Mouse (Mus musculus) induced T-regulatory cell, adult 2 months (primary cell): ENCODE measurements at regions not wholly inside any gene's neighbourhood (a gene's known extent, or its start where the extent isn't known, plus 50 kb on each side); places are given as distances from the start of the nearest gene placed in this dataset.

ENCODE experiments used
- DNase-seq: peaks from one replicate; pipeline ENCODE4 v3.0.0-alpha.2; 2012; ENCODE audit warnings: low read depth

GRCm38 (mm10) chr14:98533600-98533999 lies 364.0 kb upstream of the Dach1 start:
- no peak for DNase-seq

DNA sequence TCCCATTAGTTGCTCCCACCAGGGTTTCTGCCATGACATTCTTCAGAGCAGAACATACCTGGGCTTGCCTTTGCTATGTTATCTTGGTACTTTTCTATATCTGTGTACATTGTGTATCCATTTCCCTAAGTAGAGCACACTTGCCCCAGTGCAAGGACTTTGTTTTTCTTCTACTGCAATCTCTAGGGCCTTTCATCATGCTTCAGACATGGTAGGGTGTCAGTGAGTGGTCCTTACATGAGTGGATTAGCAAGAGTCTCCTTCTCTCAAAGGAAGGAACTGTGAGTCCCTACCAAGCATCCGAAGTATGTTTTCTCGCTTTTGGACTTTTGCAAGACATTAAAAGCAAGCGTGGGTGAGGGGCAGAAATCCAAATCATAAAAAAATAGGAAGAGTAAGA lies 351.4 kb upstream of the Dach1 start:
- DNase-seq, result no peak

GRCm38 (mm10) chr14:98505321-98505720 lies 335.8 kb upstream of the Dach1 start:
- no peak for DNase-seq

DNA sequence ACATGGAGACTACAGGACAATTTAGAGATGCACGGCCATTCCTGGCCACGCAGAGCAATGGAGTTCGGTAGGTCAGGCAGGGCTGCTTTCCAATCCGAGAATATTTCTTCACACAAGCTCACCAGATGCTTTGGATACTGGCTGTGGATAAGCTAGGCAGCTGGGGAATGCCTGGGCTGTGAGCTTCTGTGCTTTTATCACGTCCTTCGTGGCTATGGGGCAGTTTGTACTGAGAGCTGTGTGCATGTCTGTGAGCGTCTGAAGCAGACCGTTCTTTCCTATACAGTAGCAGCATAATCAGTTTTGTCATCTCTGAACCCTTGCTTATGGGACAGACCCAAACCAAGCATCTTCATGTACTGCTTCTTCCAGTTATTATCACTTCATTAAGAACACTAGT lies 307.9 kb upstream of the Dach1 start:
- no peak for DNase-seq

DNA sequence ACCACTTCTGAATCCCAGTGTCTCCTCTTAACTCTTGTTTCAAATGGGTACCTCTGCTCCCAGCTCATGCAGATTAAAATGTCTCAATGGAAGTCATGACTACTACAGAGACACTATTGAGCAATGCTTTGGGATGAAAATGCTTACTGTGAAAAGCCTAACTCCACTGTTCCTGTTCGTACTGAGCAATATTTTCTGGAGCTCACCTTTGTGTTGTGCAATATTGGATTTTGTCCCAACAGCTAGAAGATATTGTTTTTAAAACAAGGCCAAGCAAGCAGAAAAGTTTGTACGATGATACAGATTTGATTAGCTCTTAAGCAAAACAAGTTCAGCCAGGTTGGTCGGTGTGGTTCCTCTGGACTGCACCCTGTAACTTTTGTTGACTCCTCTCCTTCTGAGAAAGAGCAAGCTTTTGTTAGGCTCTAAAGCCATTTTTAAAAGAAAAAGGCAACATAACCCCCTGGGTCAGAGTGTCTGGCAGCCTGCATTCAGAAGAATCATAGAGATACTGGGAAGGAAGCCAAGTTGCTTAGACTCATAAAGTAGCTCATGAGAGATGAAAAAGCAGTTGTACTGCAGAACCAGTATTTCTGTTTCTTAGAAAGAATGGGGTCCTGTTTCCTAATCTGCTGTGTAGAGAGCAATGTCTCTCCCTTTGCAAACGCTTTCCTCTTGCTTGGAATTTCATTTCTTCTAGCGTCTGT lies 302.4 kb upstream of the Dach1 start:
- DNase-seq, result no peak

DNA sequence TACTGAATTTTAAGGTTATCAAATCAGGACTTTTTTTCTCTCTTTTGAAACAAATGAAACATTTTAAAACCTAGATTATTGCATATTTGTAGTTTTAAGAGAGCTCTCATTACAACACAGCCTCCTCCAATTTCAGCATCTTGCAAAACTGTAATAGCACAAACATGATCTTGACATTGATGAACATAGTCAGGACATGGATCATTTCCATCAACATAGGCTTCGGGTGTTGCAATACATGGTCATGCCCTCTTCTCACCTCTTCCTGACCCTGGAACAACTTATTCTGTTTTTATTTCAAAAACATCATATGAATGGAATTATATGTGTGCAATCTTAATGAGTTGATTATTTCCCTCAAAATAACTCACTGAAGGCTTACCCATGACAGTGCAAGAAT lies 284.9 kb upstream of the Dach1 start:
- DNase-seq, result no peak

GRCm38 (mm10) chr14:98452191-98452590 lies 282.6 kb upstream of the Dach1 start:
- DNase-seq, result no peak

GRCm38 (mm10) chr14:98449568-98449967 lies 280.0 kb upstream of the Dach1 start:
- no peak for DNase-seq

DNA sequence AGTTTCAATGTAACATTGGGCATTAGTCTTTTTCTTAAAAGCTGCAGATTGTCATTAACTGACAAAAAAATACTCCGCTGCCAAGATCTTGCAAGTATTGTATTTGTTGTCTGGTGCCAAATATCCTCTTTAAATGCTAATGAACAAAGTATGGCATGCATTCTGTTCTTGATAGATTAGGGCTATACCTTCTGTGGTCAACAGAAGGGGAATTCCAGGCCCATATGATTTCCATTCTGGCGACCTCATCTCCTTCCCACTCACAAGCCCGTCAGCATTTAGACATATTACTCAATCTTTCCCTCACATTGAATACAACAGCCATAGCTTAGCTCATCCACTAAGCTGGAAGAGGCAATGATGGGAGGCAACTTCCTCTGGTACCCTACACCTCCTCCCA lies 272.8 kb upstream of the Dach1 start:
- DNase-seq, result no peak

GRCm38 (mm10) chr14:98441954-98442353 lies 272.4 kb upstream of the Dach1 start:
- no peak for DNase-seq

DNA sequence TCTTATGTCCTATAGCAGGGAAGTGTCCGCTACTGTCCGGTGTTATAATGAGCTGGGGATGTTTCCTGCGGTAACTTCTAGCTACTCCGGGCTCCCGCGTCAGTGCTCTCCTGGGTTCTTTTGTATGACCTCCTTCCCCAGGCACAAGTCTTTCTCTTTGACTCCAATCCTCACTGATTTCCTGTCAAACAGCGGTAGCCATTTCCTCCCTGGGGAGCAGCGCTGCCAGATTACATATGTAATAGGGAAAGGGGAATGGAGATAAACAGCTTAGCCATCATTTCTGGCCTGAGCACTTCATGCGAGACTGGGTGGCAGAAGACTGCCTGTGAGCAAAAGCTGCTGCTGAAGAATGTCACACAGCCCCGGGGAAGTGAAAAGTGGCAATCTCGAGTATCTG lies 262.4 kb upstream of the Dach1 start:
- DNase-seq, result no peak

DNA sequence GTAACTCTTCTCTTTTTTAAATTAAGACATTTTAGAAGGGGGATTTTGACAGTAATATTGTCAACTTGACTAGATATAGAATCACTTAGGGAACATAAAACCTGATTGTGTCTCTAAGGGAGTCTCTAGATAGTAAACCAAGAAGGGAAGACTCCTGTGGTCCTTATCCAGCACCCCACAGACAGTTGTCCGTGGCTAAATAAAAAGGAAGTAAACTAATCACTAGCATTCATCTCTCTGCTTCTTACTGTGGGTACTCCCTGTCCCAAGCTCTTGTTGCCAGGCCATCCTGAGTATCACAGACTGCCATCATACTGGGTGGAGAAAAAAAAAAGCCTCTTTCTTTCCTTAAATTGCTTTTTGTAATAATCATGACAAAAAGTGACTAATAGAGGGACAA lies 248.2 kb upstream of the Dach1 start:
- no peak for DNase-seq

DNA sequence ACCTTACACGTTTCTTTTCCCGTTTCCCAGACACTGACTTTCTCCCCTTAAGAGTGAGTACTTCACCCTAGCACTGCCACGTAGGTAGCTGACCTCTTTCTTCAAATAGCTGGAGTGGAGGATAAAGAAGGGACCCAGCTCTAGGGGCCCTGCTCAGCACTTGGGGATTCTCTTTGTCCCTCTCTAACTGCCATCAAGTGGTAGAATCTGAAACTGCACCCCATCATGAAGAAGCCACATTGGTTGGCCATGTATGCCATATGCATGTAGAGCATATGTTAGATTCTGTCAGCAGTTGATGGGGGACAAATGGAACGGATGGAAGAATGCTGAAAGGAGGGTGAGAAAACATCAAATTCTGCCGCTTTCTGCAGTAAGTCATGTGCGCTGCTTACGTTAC lies 244.6 kb upstream of the Dach1 start:
- no peak for DNase-seq

GRCm38 (mm10) chr14:98405936-98406635 lies 236.5 kb upstream of the Dach1 start:
- no peak for DNase-seq

DNA sequence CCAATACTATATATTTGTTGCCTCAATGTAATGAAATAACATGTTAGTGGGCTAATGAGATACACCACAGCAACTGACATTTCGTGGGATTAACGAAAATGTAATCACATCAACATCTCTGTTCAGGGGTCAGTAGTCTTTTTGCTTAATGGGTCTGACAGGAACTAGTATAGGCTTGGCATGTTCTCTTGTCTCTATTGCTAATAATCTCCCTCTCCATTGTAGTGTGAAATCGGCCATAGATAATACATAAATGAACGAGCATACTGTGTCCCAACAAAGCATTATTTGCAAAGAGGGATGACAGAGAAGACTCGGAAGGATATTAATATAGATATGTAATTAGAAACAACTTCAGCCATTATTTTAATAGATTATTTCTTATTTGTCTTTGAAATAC lies 234.5 kb upstream of the Dach1 start:
- DNase-seq, result no peak

GRCm38 (mm10) chr14:98387871-98388270 lies 218.3 kb upstream of the Dach1 start:
- no peak for DNase-seq
